Mouse (Mus musculus): ENCODE measurements around the gene Ppp2r5c. TPM values are rescaled to one million over a fixed set of nuclear protein-coding genes. Genes with fewer than 3 reads are reported as not detected.

Ppp2r5c gene
- polyA plus RNA-seq, 1 experiment from 2014 or later, result 72.1 TPM

DNA sequence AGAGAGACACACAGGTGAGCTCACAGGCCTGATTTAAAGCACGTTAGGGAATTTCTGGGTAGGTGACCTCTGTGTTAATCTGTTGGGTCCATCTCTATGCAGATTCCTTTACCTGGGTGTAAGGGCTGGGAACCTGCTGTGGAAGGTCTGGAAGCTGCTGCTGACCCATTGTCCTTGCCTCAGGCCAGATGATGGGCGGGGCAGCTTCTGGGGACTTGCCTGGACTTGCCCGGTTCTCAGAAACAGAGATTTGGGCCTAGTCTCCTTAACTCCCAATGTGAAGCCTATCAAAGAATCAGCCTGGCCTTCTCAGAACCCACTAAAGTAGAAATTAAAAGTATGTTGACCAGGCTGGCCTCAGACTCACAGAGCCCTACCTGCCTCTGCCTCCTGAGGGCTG, 25.3 kb downstream of the Ppp2r5c start:
- H3K27me3 ChIP-seq, result no peaks in the 10 kb centered on the region
- CTCF ChIA-PET, result no interaction called here
- no peak for TF ChIP-seq CTCF (IDR thresholded peaks at IDR 0.05)
- DNase-seq (ENCODE audit: low read depth, low spot score) (no peak), ATAC-seq (no peak)
- POLR2A ChIA-PET, result no interaction called here
- in situ Hi-C loops (cut with MboI; ENCODE audit: low pct_unique_long_range_greater_than_20kb), result loop anchor here (25.0 kb wide), 1 partner anchor 90 kb away; no protein-coding TSS in a partner anchor

DNA sequence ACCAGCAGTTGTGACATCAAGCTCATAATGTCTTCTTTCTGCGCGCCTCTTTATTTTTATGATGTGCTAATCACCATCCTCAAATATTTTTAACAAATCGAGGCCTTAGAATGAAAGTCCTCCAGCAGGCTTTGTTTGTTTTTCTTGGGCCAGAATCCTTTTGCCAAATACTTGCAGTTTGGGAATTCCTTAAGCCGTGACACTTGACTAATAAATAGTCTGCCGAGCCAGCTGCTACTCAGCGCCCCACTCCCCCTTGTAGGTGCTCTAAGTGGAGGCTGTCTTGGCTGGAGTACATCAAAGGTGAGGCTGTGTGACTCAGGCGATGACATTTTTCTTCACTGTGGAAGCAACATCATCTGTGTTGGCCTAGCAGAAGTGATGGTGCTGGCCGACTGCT, 27.6 kb downstream of the Ppp2r5c start:
- in situ Hi-C loops (cut with MboI; ENCODE audit: low pct_unique_long_range_greater_than_20kb), result loop anchor here (25.0 kb wide), 1 partner anchor 88 kb away; no protein-coding TSS in a partner anchor
- DNase-seq (ENCODE audit: low read depth, low spot score) (peak; percentile 15), ATAC-seq (no peak)
- H3K27me3 ChIP-seq, result no peaks in the 10 kb centered on the region
- ChIA-PET CTCF (no interaction called here), POLR2A (no interaction called here)
- no peak for TF ChIP-seq CTCF (IDR thresholded peaks at IDR 0.05)

DNA sequence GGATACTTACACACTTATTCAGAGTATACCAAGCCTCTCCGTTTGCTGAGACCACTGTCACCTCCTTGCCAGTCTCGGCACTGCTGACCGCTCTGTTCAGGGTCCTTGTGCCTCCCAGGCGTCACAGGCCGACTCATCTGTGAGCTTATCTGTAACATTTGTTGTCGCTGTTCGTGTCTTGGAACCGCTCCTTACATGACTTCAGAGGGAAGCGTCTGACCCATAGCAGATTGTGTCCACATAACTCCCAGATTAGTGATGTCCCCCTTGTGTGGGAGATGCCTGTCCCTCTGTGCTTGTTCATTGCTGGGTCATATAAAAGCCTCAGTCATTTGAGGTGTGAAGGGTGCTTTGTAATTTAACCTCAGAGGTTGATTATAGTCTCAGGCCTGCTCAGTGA, 29.6 kb downstream of the Ppp2r5c start:
- H3K27me3 ChIP-seq, result no peaks in the 10 kb centered on the region
- ChIA-PET CTCF (no interaction called here), POLR2A (no interaction called here)
- in situ Hi-C loops (cut with MboI; ENCODE audit: low pct_unique_long_range_greater_than_20kb), result no loop called here
- ATAC-seq (no peak), DNase-seq (ENCODE audit: low read depth, low spot score) (no peak)
- TF ChIP-seq CTCF (IDR thresholded peaks at IDR 0.05), result no peak

DNA sequence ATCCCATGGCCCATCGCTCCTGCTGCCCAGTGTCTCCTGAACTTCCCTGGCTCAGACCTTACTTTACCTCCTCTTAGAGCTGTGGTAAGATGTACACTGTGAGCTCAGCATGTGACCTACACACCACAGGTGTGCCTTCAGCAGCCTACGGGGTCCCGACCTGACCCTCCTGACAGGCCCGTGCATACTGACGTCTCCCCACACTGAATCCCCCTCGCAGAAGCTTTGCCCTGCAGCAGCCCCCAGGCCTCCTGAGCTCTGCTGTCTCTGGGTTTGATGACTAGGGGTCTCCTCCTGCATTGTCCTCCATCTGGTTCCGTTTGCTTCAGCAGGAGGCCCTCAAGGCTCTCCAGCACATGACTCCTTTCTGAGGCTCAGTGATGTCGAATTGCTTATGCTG, 31.0 kb downstream of the Ppp2r5c start:
- CTCF ChIA-PET, result no interaction called here
- in situ Hi-C loops (cut with MboI; ENCODE audit: low pct_unique_long_range_greater_than_20kb), result no loop called here
- TF ChIP-seq CTCF (IDR thresholded peaks at IDR 0.05), result no peak

DNA sequence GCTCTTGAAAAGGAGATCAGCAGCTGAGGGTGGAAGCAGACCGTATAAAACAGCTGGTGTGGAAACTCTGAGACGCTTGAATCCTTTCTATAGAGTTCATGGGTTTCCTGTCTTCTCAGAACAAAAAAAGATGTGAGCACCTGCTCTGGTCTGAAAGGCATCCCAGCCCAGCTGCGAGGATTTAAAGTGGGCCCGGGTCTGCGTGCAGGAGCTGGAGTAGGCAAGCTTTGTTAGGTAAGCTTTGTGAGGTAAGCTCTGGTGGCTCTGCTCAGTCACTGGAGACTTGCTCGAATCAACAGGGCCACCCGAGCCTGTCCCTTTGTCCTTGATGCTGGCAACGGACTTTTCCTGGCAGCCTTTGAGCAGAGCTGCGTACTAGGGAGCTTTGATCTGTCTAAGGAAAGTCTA, 31.7 kb downstream of the Ppp2r5c start:
- no peak for TF ChIP-seq CTCF (IDR thresholded peaks at IDR 0.05)
- ChIA-PET CTCF (interaction anchor here (0.6 kb wide), 1 partner anchor 54 kb away, joined by 3 read pairs; no protein-coding TSS in a partner anchor), POLR2A (no interaction called here)
- in situ Hi-C loops (cut with MboI; ENCODE audit: low pct_unique_long_range_greater_than_20kb), result no loop called here
- no peaks in the 10 kb centered on the region for H3K27me3 ChIP-seq
- ATAC-seq, result no peak
- no peak for DNase-seq (ENCODE audit: low read depth, low spot score)

More for the DNA sequence above, 31.0 kb downstream of the Ppp2r5c start:
- ATAC-seq, result no peak
- DNase-seq (ENCODE audit: low read depth, low spot score), result no peak
- POLR2A ChIA-PET, result no interaction called here
- no peaks in the 10 kb centered on the region for H3K27me3 ChIP-seq

DNA sequence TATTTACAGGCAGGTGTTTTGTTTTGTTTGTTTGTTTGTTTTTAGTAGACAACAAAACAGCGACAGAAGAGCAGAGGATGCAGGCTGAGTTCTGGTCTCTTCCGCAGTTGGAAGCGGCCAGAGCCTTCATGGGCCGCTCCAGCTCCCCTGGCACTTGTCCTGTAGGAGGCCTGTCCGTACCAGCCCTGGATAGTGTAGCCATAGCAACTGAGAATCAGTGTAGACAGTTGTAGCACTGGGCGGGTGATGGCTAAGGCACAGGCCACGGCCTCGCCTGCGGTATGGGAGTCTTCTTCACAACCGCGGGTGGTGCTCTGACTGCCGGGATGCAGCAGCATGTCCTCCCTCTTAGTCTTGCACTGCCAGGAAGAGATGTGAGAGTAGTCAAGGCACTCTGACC, 32.3 kb downstream of the Ppp2r5c start:
- ATAC-seq (no peak), DNase-seq (ENCODE audit: low read depth, low spot score) (no peak)
- H3K27me3 ChIP-seq, result no peaks in the 10 kb centered on the region
- no peak for TF ChIP-seq CTCF (IDR thresholded peaks at IDR 0.05)
- CTCF ChIA-PET, result no interaction called here
- POLR2A ChIA-PET, result no interaction called here
- in situ Hi-C loops (cut with MboI; ENCODE audit: low pct_unique_long_range_greater_than_20kb), result no loop called here

DNA sequence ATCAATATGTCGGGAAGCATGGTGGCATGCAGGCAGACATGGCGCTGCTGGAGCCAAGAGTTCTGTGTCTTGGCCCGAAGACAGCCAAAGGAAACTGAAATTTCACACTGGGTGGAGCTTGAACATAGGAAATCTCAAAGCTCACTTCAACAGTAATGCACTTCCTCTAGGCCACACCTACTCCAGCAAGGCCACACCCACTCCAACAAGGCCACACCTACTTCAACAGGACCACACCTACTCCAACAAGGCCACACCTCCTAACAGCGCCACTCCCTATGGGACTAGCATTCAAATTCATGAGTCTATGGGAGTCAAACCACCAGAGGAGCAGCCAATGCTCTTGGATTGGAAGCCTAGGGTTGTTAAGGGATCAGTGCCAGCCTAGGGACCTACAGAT, 33.8 kb downstream of the Ppp2r5c start:
- CTCF ChIA-PET, result interaction anchor here (0.9 kb wide), 1 partner anchor 26 kb away, joined by 3 read pairs; no protein-coding TSS in a partner anchor
- no peaks in the 10 kb centered on the region for H3K27me3 ChIP-seq
- TF ChIP-seq CTCF (IDR thresholded peaks at IDR 0.05), result no peak
- POLR2A ChIA-PET, result interaction anchor here (0.6 kb wide), 1 partner anchor 33 kb away, joined by 3 read pairs; no protein-coding TSS in a partner anchor
- in situ Hi-C loops (cut with MboI; ENCODE audit: low pct_unique_long_range_greater_than_20kb), result no loop called here
- DNase-seq (ENCODE audit: low read depth, low spot score), result no peak
- ATAC-seq, result no peak

DNA sequence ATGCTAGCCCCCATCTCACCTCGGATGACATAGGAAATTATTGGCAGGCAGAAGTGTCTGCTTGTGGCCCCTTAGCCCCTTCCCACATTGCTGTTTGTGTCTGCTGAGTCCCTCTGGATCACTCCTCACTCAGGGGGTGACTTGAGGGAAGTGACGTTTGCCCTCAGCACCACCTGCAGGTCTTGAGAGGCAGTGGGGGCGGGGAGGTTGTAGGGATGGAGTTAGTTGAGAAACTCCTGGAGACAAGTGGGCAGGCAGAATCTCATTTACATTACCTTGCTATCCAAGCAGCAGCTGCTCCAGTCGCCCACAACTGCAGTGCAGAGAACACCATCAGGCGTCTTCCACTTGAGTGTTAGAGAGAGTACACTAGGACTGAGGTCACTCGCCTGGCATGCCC, 36.8 kb downstream of the Ppp2r5c start:
- TF ChIP-seq CTCF (IDR thresholded peaks at IDR 0.05), result no peak
- ChIA-PET POLR2A (no interaction called here), CTCF (no interaction called here)
- ATAC-seq (no peak), DNase-seq (ENCODE audit: low read depth, low spot score) (no peak)
- in situ Hi-C loops (cut with MboI; ENCODE audit: low pct_unique_long_range_greater_than_20kb), result no loop called here
- H3K27me3 ChIP-seq, result no peaks in the 10 kb centered on the region

DNA sequence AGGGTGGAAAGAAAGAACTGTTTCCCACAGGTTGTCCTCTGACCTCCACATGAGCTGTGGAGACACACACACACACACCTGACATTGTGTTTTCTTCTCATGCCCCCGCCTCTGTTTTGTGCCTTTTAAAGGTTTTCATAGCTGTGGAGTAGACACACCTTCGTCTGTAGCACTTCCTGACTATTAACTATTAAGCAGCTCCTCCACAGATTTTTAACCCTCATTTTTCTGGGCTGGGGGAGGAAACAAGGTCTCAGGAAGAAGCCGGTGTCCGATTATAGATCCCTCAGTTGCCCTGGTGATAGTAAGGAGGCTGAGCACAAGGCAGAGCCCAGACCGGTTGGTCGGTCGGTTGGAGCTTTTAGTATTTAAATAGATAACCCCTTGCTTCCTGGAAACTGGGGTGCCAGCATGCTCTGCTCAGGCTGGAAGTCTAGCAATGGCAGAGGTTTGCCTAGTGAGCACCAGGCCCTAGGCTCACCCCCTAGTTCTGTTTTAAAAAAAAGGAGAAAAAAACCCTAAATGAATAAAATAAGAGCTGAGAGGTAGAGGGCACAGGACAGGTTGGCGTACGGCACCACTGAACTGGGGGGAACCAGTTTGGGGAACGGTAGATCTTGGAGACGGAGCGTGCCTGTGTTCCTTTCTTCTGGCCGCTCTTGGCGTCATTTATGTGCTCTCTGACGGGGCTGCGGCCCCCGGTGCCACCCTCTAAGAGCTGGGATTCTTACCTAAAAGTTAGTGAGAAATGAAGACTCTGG, 38.1 kb downstream of the Ppp2r5c start:
- no peaks in the 10 kb centered on the region for H3K27me3 ChIP-seq
- in situ Hi-C loops (cut with MboI; ENCODE audit: low pct_unique_long_range_greater_than_20kb), result no loop called here
- TF ChIP-seq CTCF (IDR thresholded peaks at IDR 0.05), result no peak
- ChIA-PET CTCF (interaction anchor here (1.0 to 1.3 kb wide), 3 partner anchors 31 to 114 kb away, joined by 3 to 4 read pairs (median 3); no protein-coding TSS in a partner anchor), POLR2A (interaction anchor here (0.6 to 0.7 kb wide), 2 partner anchors 106 to 1510 kb away, joined by 3 read pairs; no protein-coding TSS in a partner anchor)
- DNase-seq (ENCODE audit: low read depth, low spot score), result no peak
- ATAC-seq, result no peak

DNA sequence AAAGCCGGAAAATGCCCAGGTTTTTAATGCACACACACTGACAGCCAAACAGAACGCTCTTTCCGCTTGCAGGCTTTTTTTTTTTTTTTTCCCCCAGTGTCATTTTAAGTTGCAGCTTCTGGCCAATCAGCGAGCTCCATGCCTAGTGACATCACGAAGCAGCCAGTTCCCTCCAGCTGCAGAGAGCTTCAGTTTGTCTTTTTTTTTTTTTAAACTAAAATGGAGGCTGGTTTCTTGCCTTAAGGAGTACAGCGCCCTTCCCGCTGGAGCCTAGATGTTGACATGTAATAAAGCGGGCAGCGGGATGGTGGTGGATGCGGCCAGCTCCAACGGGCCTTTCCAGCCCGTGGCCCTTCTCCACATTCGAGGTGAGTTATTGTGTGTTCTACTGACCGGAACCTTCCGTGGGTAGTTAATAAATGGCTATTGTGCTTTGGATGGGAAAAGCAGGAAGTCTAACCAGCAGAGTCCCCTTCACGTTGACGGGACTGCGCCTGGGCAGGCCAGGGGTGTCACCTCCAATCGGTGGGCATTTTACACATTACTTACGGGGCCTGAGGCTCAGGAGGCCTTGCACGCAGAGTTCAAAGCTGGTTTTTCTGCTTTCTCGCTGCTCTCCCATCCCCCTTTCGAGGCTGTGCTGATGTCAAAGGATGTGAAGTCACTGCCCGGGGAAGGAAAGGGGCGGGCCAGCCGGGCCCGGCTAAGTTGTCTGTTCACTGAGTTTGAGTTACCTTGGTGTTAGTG, 38.8 kb downstream of the Ppp2r5c start:
- DNase-seq (ENCODE audit: low read depth, low spot score), result peak; percentile 74
- ChIA-PET CTCF (interaction anchor here (1.0 to 1.3 kb wide), 3 partner anchors 31 to 113 kb away, joined by 3 to 4 read pairs (median 3); no protein-coding TSS in a partner anchor), POLR2A (interaction anchor here (0.6 to 1.0 kb wide), 3 partner anchors 17 to 1511 kb away, joined by 3 to 5 read pairs (median 3); no protein-coding TSS in a partner anchor)
- no peak for TF ChIP-seq CTCF (IDR thresholded peaks at IDR 0.05)
- in situ Hi-C loops (cut with MboI; ENCODE audit: low pct_unique_long_range_greater_than_20kb), result no loop called here
- peak; percentile 75 for ATAC-seq
- no peaks in the 10 kb centered on the region for H3K27me3 ChIP-seq

DNA sequence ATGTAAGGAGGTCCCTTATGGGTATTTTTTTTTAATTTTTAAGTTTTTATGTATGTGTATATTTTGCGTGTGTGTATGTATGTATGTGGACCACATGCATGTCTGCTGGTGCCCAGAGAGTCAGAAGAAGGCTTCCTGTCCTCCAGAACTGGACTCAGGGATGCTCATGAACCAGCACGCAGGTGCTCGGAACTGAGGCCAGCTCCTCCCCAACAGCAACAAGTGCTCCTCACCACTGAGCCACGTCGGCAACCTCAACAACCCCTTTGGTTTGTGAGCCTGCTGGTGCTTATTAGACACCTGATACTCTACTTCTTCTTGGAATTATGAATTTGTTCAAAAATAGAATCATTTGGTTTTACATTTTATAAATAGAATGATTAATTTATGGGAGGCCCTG, 39.9 kb downstream of the Ppp2r5c start:
- ChIA-PET POLR2A (interaction anchor here (1.0 kb wide), 1 partner anchor 16 kb away, joined by 5 read pairs; no protein-coding TSS in a partner anchor), CTCF (interaction anchor here (1.7 kb wide), 1 partner anchor 34 kb away, joined by 3 read pairs; no protein-coding TSS in a partner anchor)
- no peak for TF ChIP-seq CTCF (IDR thresholded peaks at IDR 0.05)
- DNase-seq (ENCODE audit: low read depth, low spot score) (no peak), ATAC-seq (no peak)
- H3K27me3 ChIP-seq, result no peaks in the 10 kb centered on the region
- in situ Hi-C loops (cut with MboI; ENCODE audit: low pct_unique_long_range_greater_than_20kb), result no loop called here
